Mouse (Mus musculus) liver, embryonic 14.5 days (tissue): ENCODE data around the gene Kcnh6.

Source experiments
- CTCF ChIP-seq: IDR thresholded peaks from 2 replicates; pipeline ENCODE4 v1.5.1; 2016; ENCODE audit warnings: antibody characterized with exemption, low read depth, control low read depth
- EP300 ChIP-seq: IDR thresholded peaks from 2 replicates; pipeline ENCODE4 v1.6.1; 2016; ENCODE audit warnings: antibody characterized with exemption, low read depth

GRCm38 (mm10) chr11:105974593-105974992, 33.3 kb upstream of the Kcnh6 start:
- no peak for TF ChIP-seq CTCF
- no peak for TF ChIP-seq EP300
